Mouse (Mus musculus) liver, postnatal 0 days (tissue): ENCODE results near the gene Gm20388. TPM values are rescaled to one million over a fixed set of nuclear protein-coding genes. Genes with fewer than 3 reads are reported as not detected.

Source experiments
- ATAC-seq: fragments of 200-750 bp; cut with Nextera tagmentation; 2 replicates; pipeline ENCODE4 v1.8.0; 2017; ENCODE audit warnings: mild to moderate bottlenecking, moderate library complexity
- DNase-seq: peaks from one replicate; pipeline ENCODE4 v3.0.0-alpha.2; 2016
- H3K27ac ChIP-seq: fragments of 300-500 bp; sonication (generic); 2 replicates; pipeline ENCODE4 v1.5.1; 2014; ENCODE audit warnings: antibody characterized with exemption, moderate library complexity, mild to moderate bottlenecking, low read depth
- H3K27me3 ChIP-seq: fragments of 300-500 bp; sonication (generic); 2 replicates; pipeline ENCODE4 v1.6.1; 2014; ENCODE audit warnings: low read length, control low read depth, mixed read lengths; ENCODE audit not compliant: insufficient read depth
- H3K36me3 ChIP-seq: fragments of 300-500 bp; sonication (generic); replicated peaks from 2 replicates; pipeline ENCODE4 v1.6.1; 2014; ENCODE audit warnings: mild to moderate bottlenecking, control low read depth, low read length, moderate library complexity, mixed read lengths; ENCODE audit not compliant: insufficient read depth
- H3K4me1 ChIP-seq: fragments of 300-500 bp; sonication (generic); 2 replicates; pipeline ENCODE4 v1.6.1; 2014; ENCODE audit warnings: antibody characterized with exemption, mild to moderate bottlenecking, control low read depth; ENCODE audit not compliant: insufficient read depth
- H3K4me2 ChIP-seq: fragments of 300-500 bp; sonication (generic); 2 replicates; pipeline ENCODE4 v1.6.1; 2014; ENCODE audit warnings: low read depth, mild to moderate bottlenecking, low read length, moderate library complexity, mixed read lengths
- H3K4me3 ChIP-seq: fragments of 300-500 bp; sonication (generic); 2 replicates; pipeline ENCODE4 v1.5.1; 2014; ENCODE audit warnings: low read depth, low read length
- H3K9ac ChIP-seq: fragments of 300-500 bp; sonication (generic); replicated peaks from 2 replicates; pipeline ENCODE4 v1.6.1; 2014; ENCODE audit warnings: mild to moderate bottlenecking, moderate library complexity
- H3K9me3 ChIP-seq: fragments of 300-500 bp; sonication (generic); 2 replicates; pipeline ENCODE4 v1.6.1; 2016; ENCODE audit warnings: mild to moderate bottlenecking, control low read depth, low read length, mixed read lengths
- CTCF ChIP-seq: sonication (generic); IDR thresholded peaks from 2 replicates; pipeline ENCODE4 v1.5.1; 2016; ENCODE audit warnings: antibody characterized with exemption, low read depth
- EP300 ChIP-seq: IDR thresholded peaks from 2 replicates; pipeline ENCODE4 v1.6.1; 2016; ENCODE audit warnings: antibody characterized with exemption, low read depth, mild to moderate bottlenecking
- WGBS: fragments of 180-500 bp; shearing (Covaris S2); extraction: QIAGEN DNeasy Blood & Tissue Kit; methylation state at CpG from one replicate; pipeline ENCODE4 v1.1.7; 2014; ENCODE audit not compliant: insufficient replicate concordance; 5-methylcytosine and 5-hydroxymethylcytosine counted together
- polyA plus RNA-seq: library from polyadenylated mRNA; unstranded; fragments of >200 nt; fragmentation: Nextera tagmentation; extraction: Ambion mirVana; gene quantifications from 2 replicates; pipeline ENCODE4 v1.2.1, GENCODE M21; 2015

Gene Gm20388
- polyA plus RNA-seq, 1 experiment from 2014 or later, result not detected

DNA sequence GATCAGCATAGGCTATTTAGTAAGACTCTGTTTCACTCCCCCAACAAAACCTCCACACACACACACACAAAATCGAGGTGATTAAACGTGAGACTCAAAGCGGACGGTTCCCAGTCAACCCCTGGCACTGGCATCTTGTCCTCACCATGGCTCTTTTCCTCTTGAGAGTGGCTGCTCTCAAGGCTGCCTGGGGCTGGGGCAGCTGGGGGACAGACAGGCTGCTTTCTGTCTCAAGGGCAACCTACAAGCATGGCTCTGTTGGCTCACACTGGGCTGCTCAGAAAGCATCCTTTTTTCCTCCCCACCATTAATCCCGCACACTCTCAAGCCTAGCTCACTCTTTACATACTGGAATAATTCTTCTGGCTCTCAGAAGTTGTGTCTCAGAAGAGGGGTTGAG, 108.7 kb downstream of the Gm20388 start:
- TF ChIP-seq EP300 (no peak), CTCF (no peak)
- no peaks in the 10 kb centered on the region for H3K27me3 ChIP-seq
- DNase-seq, result no peak
- no peak overlapping the region for H3K9ac ChIP-seq
- H3K36me3 ChIP-seq, result no peaks in the 10 kb centered on the region
- H3K9me3 ChIP-seq, result no peaks in the 10 kb centered on the region
- H3K4me2 ChIP-seq, result no peak overlapping the region
- no peak overlapping the region for H3K4me3 ChIP-seq
- 83% methylated on average over 5 of the region's 5 CpGs for WGBS
- no peak for ATAC-seq
- H3K27ac ChIP-seq, result no peak overlapping the region
- H3K4me1 ChIP-seq, result peaks cover 5% of the 10 kb centered on the region; the same call in 1 of the 2 replicates

DNA sequence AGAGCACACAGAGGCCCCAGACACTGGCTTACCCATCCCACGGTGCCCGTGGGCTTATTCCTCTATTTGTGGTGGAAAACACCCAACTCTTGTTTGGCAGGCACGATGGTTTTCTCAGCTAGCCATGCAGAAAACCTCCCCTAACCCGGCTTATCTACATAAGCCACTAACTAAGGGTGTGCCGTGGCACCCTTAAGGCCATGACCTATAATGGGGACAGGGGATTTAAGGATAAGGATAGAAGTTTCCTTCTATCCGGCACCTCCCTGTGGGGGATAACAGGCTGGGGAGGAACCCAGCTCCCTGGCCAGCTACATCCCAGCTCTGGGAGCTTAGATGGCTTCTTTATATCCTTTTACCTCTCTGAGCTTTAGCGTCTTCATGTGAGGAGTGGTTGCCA, 109.7 kb downstream of the Gm20388 start:
- Histone ChIP-seq H3K9ac (no peak overlapping the region), H3K27ac (no peak overlapping the region), H3K27me3 (no peaks in the 10 kb centered on the region), H3K4me3 (no peak overlapping the region), H3K4me2 (no peak overlapping the region), H3K9me3 (no peaks in the 10 kb centered on the region), H3K4me1 (no peaks in the 10 kb centered on the region), H3K36me3 (no peaks in the 10 kb centered on the region)
- DNase-seq, result no peak
- TF ChIP-seq EP300 (no peak), CTCF (no peak)
- WGBS, result 50% methylated on average over 7 of the region's 7 CpGs
- no peak for ATAC-seq

DNA sequence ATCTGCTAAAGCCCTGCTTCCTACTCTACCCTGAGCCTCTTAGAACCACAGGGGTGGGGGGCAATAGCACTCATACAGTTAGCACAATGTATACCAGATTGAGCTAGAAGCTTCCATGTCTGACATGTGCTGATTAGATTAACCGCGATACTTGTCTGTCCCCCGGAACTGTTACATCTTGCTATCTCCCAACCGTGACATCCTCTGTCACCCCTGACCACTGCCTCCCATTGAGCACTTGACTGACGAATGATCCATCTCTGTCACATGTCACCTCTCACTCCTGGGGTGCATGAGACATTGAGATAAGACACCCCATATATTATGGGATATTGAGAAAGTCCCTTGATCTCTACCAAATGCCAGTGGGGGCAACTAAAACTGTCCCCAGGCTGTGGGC, 115.6 kb downstream of the Gm20388 start:
- TF ChIP-seq CTCF, result no peak
- 0 out of 2 replicates have a peak, but pooled peaks have one; percentile 14 for TF ChIP-seq EP300
- Histone ChIP-seq H3K4me3 (no peak overlapping the region), H3K27me3 (no peaks in the 10 kb centered on the region), H3K36me3 (no peaks in the 10 kb centered on the region), H3K9ac (no peak overlapping the region), H3K4me1 (no peaks in the 10 kb centered on the region), H3K4me2 (no peak overlapping the region), H3K9me3 (no peaks in the 10 kb centered on the region), H3K27ac (no peak overlapping the region)
- ATAC-seq (0 out of 2 replicates have a peak, but pooled peaks have one; percentile 13), DNase-seq (no peak)
- 42% methylated on average over 5 of the region's 5 CpGs for WGBS

DNA sequence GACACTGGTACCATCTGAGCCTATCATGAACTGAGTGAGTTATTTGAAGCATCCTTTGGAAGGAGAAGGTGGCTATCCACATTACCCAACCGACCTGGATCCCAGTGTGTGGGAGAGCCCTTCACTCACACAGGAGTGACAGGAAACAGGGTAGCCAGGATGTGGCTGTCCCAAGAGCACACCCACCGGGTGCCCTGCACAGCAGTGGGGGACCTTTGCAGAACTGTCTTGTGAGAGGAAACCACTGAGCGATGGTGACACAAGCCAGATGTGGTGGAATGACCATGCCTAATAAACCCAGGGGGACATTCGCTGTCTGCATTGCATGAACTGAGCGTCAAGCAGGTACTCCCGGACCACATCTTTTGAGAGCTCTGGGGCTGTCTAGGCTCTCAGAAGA, 116.3 kb downstream of the Gm20388 start:
- no peaks in the 10 kb centered on the region for H3K4me1 ChIP-seq
- no peak overlapping the region for H3K27ac ChIP-seq
- no peak for ATAC-seq
- whole genome bisulfite sequencing, result 46% methylated on average over 6 of the region's 6 CpGs
- H3K9me3 ChIP-seq, result no peaks in the 10 kb centered on the region
- H3K4me3 ChIP-seq, result no peak overlapping the region
- H3K27me3 ChIP-seq, result no peaks in the 10 kb centered on the region
- no peak overlapping the region for H3K4me2 ChIP-seq
- H3K36me3 ChIP-seq, result no peaks in the 10 kb centered on the region
- H3K9ac ChIP-seq, result no peak overlapping the region
- DNase-seq, result no peak
- no peak for TF ChIP-seq EP300
- TF ChIP-seq CTCF, result no peak

DNA sequence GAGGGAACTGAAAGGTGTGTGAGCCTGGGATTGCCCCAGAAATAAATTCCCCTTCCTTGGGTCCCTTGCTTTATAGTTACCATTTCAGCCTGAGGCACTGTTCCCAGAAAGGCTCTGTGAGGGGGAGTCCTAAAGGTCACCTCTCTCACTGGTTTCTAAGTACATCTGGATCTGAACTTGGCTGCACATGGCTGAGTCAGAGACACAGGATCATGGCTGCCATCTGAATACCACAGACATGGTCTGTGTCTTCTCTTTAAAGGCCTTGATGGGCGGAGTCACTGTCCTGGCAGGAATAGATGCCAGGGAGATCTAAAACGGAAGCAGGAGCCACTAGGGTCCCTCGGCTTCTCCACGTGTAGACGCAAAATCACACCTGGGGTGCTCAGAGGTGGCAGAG, 119.8 kb downstream of the Gm20388 start:
- 75% methylated on average over 5 of the region's 5 CpGs for WGBS
- Histone ChIP-seq H3K4me2 (no peak overlapping the region), H3K4me3 (no peak overlapping the region), H3K36me3 (no peaks in the 10 kb centered on the region), H3K27me3 (no peaks in the 10 kb centered on the region), H3K9me3 (no peaks in the 10 kb centered on the region), H3K27ac (no peak overlapping the region), H3K9ac (no peak overlapping the region), H3K4me1 (no peaks in the 10 kb centered on the region)
- TF ChIP-seq CTCF, result no peak
- no peak for TF ChIP-seq EP300
- DNase-seq, result no peak
- ATAC-seq, result no peak

DNA sequence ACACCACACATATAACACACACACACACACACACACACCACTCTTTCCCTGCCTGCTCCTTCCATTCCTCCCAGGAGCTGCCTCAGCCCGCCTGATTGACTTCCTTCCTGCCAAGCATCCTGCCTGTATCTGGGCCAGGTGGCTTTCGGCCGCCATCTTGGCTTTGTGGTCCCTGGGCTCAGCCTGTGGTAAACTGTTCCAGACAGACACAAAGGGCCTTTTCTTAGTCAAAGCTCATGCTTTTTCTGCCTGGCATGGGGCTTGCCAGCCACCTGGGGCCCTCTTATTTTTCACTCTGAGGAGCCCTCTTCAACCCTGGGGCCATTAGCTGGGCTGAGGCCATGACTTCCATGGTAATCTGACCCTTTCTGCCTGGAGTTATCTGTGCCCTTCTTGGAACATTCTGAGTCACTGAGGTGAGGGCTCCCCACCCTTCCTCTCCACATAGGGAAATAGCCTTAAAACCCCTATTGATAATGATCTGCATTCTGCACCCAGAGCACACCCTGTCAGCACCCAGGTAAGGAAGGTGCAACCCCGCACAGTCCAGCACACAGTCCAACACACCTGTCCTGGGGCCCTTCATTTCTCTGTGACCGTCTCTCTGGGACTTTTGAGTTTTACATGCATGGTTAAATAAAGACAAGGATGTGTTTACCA, 122.0 kb downstream of the Gm20388 start:
- Histone ChIP-seq H3K4me2 (no peak overlapping the region), H3K27me3 (no peaks in the 10 kb centered on the region), H3K4me3 (no peak overlapping the region), H3K27ac (no peak overlapping the region), H3K9me3 (no peaks in the 10 kb centered on the region), H3K9ac (no peak overlapping the region), H3K36me3 (no peaks in the 10 kb centered on the region), H3K4me1 (peaks cover 4% of the 10 kb centered on the region; the same call in 1 of the 2 replicates)
- DNase-seq (no peak), ATAC-seq (no peak)
- TF ChIP-seq EP300 (no peak), CTCF (no peak)
- 73% methylated on average over 5 of the region's 5 CpGs for WGBS
